Mouse (Mus musculus): ENCODE measurements around the gene Rprml.
"Not testable (repeated sequence)": the region's sequence is repeated elsewhere in the genome, so short reads cannot be mapped to it uniquely, and the experiment has no call there.

The Rprml gene

DNA sequence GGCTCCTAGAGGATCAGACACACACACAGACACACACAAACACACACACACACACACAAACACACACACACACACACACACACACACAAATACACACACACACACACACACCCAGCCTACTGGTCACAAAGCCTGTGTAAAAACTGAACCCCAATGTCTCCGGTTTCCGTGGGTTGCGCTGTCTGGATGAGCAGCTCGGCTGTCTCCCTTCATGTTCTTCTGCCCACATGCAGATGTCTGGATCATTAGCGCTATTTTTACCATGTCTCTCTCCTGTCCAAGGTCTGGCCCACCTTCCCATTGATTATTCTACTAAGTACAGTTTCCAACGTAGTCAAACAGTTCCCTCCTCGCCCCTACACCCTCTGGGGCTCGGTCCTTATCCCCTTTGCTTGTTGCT lies 13.7 kb downstream of the Rprml start:
- no peak for DNase-seq (ENCODE audit: low read depth, low spot score)

DNA sequence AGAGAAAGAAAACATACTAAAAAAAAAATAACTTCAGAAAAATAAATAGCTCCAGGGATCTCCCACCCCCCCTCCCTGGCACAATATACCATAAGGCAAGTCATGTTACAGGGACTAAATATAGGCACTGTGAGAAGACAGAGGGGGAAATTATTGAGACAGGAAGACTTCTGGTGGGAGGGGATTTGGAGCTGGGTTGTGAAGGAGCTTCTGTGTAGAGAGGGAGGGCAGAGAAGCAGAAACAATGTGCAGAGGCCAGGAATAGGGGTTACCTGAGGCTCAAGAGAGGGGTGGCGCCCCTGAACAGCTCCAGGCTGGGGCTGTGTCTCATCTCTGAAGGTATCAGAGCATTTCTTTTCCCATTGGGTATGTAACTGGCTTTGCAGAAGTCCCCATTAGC lies 16.3 kb downstream of the Rprml start:
- DNase-seq (ENCODE audit: low read depth, low spot score), result no peak

DNA sequence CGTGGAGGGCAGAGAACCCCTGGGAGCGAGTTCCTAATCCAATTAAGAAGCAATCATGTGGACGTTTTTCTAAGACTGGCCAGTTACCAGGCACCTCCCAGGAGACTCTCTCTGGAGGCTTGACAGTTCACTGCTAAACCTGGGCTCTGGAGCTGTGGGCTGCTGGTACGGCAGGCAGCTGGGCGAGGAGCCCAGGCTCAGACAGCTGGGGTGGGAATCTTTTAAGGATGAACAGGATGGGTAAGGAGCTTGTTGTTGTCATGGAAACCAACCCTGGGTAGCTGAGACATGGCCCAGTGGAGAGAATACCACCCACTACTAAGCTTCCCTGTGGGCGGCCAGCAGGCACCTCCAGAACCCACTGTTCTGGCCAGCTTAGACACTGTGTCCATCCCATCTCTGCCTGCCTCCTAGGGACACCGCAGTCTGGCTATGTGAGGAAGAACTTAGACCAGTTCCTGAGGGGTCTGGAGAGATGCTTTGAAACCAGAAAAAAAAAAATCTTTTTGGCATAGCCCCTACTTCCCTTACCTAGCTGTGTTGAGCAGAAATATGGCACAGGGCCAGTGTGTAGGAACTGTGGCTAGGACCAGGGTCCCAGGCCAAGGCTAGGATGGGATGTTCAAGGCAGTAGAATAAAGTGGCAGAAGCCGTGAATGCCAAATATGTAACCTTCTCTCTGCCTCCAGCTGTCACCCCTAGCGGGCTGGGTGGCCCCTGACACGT lies 17.0 kb downstream of the Rprml start:
- peak; percentile 63 for DNase-seq (ENCODE audit: low read depth, low spot score)

DNA sequence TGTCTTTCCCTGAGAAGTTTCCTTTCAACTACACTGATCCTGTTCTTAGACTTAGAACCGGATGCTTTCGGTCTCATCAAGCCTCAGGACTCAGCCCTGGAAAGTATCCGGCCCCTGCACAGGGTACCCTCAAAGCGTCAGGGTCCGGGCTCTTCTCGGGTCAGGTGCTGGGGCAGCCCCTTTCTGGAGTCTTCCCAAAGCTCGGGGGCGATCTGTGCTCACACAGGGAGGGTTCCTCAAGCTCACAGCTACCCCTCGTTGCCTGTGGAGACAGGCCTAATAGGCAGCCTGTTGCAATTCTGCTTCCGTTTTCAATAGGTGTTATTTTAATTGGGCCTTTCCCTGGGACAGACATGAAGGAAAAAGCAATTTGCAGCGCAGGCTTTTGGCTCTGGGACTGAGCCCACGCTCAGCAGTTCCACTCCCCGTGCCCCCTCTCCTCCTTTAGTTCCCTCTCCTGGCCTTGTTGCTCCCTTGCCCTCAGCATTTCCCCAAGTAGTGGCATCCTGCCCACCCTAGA lies 17.6 kb downstream of the Rprml start:
- no peak for DNase-seq (ENCODE audit: low read depth, low spot score)

DNA sequence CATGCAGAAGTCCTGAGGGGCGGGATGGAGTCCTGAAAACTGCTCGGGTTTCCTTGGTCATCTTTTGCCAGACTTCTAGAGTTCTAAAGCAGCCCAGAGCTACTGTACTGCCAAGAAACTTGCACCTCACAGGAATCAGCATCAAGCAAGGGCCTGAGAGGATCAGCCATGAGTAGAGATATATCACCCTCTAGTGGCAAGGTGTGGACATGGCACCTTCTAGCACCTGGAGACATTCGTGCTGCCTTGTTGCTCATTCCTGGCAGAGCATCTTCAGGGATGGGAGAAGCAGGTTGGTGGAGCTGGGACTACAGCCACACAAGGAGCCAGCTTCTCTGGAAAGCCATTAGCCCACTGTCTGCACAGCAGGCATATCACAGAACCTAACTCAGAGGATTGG lies 26.2 kb downstream of the Rprml start:
- no peak for DNase-seq (ENCODE audit: low read depth, low spot score)

DNA sequence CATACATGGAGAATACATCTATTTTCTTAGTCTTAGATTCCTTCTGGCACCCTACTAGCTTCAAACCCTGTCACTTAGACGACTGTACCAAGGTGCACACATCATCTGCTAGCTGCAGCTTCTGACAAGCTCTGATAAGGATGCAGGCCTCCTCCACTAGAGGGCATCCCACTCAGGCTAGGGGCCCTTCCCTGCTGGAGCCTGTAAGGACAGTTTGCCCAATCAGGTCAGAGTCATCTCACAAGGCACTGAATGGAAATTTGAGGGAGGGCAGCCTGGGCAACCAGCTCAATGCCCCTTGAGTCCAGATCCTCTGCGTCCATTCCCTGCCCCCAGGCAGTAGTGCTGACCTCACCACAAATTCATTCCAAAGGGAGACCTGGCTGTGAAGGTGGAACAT lies 27.7 kb downstream of the Rprml start:
- not testable (repeated sequence) for DNase-seq (ENCODE audit: low read depth, low spot score)

DNA sequence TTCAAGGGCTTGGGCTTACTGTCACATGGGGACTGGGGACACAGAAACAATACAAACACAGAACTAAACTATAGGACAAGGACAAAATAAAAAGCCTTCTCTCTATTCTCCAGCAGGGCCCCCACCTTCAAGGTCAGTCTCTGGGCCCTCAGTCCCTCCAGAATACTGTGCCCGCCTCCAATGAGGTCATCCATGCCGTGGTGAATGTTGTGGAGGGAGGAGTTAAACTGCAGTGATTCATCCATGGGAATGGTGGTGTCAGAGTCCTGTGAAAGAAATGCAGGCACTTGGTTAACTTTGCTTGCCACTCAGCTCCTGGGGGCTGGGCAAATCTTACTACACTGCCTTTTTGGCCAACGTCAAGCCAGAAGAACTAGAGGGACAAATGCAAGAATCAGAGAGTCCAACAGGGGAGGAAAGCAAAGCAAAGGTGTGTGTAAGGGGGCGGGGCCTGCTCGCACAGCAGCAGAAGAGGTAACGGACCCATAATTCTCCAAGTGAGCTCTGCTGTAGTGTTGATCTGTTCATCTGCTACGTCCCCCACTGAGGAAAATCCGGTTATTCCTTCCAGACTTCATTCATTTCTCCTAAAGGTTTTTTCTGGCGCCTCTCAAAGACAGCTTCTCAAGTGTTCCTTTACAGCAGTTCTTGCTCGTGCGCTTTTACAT lies 34.4 kb downstream of the Rprml start:
- no peak for DNase-seq (ENCODE audit: low read depth, low spot score)

DNA sequence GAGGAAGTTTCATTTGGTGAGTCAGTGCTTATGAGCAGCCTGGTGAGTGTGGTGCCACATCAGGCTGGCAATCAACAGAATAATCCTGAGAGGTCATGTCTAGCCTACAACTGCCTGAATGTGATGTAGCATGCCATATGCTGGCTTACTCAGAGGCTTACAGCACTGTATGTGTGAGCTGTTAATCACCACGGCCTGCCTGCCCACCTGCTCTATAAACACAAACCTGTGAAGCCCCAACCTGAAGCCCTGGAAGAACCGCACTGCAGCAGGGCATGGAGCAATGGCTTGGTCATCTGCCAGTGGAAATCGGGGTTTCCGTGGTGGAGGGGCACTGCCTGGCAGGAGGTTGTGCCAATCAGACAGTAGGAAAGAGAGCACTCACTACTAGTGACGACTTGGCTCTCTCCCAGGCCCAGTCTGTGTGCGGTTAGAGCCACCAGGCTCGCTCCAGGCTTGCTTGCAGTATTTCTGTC lies 35.9 kb downstream of the Rprml start:
- no peak for DNase-seq (ENCODE audit: low read depth, low spot score)

DNA sequence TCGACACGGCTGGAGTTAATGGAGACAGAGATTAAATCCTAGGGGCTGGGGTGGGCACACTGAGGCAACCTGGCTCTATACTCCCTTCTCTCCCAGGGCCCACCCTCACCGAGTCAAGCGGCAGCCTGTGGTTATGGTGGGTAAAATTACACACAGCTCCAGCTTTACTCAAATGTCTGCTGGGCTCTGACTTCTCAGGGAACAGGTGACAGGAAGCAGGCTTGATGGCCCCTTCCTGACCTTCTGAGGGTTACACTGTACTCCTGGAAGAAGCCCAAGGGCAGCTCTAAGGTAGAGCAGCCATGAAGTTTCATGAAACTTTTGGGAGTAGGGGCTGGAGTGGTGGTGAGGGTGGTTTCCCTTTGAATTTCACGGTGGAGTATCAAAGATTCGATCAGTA lies 37.3 kb downstream of the Rprml start:
- DNase-seq (ENCODE audit: low read depth, low spot score), result no peak

DNA sequence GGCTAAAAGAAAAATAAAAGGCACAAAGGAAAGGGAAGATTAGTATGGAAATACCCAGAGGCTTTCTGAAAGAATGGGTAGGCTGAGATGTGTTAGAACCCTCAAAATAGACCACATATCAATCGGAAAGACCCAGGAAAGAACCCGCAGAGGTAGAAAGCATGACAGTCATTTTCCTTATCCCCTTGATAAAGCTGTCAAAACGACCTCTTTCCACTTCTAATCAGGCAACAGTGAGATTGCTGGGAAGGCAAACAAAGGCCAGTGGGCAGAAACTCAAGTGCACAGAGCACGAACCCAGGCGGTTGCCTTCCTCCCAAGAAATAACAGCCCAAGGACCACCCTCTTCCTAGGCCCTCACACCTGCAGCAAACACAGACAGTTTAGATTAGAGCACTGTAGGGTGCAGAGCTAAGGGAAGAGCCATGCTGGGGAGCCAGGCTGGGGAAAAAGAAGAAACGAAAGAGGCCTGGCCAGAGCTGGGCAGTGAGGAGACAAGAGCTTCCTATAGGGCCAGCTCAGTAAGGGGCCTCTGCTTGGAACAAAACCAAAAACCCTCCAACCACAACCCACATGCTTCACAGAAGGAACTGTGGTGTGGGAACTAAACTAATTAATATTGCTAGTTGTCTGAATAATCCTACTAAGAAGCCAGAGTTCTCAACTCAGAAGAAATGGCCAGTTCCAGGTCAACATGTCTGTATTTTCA lies 39.1 kb downstream of the Rprml start:
- no peak for DNase-seq (ENCODE audit: low read depth, low spot score)

DNA sequence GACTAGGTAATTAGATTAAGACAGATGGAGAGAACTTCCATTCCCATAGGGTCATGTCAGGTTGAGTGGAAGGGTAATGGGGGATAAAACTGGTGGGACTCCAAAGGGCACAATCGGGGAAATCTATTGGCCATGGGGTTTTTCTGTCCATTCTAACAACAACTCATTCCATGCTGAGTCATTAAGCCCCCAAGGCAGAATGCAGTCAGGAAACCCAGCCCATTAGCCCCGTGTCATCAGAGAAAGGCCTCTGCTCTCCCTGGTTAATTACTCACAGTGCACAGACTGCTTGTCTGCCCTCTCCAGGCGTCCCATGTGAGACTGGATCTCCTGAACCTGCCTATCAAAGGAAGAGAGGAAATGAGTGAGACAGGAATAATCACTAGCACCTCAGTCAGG lies 39.6 kb downstream of the Rprml start:
- no peak for DNase-seq (ENCODE audit: low read depth, low spot score)

DNA sequence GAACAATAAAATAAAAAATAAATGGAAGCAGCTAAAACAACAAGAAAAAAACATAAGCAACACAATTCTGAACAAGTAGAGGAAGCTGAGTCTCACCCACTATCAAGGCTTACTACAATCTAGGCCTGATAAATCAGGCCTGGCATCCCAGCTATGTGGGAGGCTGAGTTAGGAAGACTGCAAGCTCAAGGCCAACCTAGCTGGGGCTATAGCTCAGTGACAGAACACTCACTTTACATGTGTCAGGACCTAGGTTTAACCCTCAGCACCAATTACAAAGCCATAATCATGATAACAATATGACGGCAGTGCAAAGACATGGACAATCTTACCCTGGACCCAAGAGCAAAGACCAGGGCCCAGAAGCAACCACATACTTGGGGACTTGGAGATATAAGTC lies 41.7 kb downstream of the Rprml start:
- DNase-seq (ENCODE audit: low read depth, low spot score), result no peak

DNA sequence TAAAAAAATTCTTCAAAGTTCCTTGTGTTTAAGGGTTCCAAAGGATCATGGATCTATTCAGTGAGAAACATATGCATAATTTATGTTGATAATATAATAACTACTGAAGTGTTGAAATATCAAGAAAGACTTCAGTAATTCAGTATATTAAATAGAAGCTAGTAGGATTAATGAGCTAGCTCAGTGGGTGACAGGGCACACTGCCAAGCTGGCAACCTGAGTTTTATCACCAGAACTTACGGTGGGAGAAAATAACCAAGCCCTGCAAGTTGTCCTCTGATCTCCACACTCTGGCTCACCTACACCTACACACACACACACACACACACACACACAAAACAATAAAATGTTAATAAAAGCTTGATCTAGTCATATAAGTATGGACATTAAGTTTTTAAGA lies 43.9 kb downstream of the Rprml start:
- DNase-seq (ENCODE audit: low read depth, low spot score), result no peak

DNA sequence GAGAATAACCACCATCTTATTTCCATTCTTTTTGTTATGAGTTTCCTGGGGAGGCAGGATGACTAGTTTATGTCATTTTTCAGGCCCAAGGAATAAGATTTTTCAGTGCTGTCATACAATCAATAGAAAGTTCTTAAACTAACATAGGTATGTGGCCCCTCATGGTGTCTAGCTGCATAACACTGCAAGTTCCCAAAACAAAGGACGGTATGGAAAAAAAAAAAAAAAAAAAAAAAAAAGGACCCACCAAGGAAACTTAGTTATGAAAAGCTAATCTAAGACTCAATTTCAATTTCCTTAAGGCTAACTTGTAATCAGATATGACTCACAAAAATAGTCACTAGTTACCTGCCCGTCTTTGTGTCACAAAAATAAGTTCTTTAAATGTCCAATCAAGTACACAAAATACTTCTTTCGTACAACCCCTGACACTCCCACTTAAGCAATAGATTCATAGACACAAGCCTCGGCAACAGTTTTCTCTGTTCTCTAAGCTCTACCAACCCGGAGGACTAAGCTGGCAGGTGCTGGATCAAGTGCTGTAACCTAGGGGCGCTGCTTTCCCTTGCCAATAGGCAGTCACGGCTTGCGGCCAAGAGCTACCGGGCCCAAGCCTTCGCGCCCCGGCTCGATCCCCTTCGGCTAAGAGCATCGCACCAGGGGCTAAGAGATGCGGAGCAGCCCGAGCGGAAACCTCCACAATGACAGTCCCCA lies 47.6 kb downstream of the Rprml start:
- DNase-seq (ENCODE audit: low read depth, low spot score), result no peak

DNA sequence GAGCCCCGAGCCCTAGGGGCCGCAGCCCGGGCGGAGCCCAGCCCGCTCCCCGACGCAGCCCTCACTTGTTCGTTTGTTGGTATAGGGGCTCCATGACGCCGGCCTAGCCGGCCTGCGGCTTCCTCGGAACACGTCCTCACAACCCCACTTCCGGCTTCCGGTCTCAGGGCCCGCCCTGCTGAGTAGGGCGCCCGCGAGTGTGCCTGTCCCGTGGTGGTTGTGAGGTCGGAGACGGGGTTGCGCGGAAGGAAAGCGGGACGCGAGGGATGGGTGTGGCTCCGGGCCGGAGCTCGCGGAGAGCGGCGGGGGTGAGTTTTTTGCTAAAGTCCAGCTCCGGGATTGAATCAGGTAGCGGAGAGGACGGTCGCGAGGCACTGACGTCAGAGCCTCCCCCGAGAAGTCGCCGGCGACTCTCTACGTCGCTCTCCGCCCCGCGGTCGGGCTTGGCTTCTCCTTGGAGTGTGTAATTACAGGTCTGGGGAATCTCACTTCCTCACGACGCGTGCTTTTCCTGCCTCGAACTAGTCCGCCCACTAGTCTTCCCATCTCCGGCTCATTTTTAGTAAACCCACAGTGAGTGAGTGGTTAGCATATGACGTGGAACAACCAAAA lies 48.3 kb downstream of the Rprml start, which contains the start of gene Gosr2:
Gene Gosr2, minus strand, starts transcription at position 334 of the 612 bp plus-strand sequence.
- DNase-seq (ENCODE audit: low read depth, low spot score), result peak; percentile 81

DNA sequence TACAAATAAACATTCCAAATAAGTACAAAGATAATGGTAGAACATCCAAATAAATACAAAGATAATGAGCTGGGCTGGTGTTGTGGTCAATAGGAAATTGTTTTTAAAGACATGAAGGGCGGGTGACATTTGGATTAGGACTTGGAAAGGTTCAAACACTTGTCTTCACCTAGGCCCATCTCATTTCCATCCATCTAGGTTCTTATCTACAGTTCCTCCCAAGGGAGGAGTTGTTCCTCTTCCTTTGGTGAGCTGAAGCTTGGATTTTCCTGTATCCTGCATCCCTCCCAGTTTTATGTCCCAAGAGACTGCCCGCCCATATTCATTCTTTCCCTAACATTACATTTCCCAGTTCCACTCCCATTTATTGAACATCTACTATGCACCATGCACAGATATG lies 48.9 kb downstream of the Rprml start:
- DNase-seq (ENCODE audit: low read depth, low spot score), result no peak
